Mouse (Mus musculus) heart, embryonic 14.5 days (tissue): ENCODE data around the gene Rprd2. TPM values are rescaled to one million over a fixed set of nuclear protein-coding genes. Genes with fewer than 3 reads are reported as not detected.

Experiments used
- ATAC-seq: fragments of 200-750 bp; cut with Nextera tagmentation; 2 replicates; pipeline ENCODE4 v1.8.0; 2017; ENCODE audit warnings: low read depth, moderate TSS enrichment; ENCODE audit not compliant: insufficient number of reproducible peaks, insufficient read depth, low FRiP score
- H3K27ac ChIP-seq, 2 experiments: fragments of 200-500 bp in 1 of 2; fragments of 300-500 bp in 1 of 2; sonication (generic) in 1 of 2; replicated peaks in 1 of 2; 2 replicates each; pipeline ENCODE4 v1.5.1; 2012 to 2014; ENCODE audit warnings: low read depth in 2 of 2, low read length in 2 of 2, control low read depth in 1 of 2, mild to moderate bottlenecking in 1 of 2, mixed read lengths in 1 of 2; ENCODE audit not compliant: control insufficient read depth in 1 of 2, insufficient read depth in 1 of 2
- H3K27me3 ChIP-seq: fragments of 300-500 bp; sonication (generic); 2 replicates; pipeline ENCODE4 v1.6.1; 2014; ENCODE audit warnings: mild to moderate bottlenecking, low read length, control low read depth; ENCODE audit not compliant: control insufficient read depth, insufficient read depth
- H3K36me3 ChIP-seq: fragments of 300-500 bp; sonication (generic); 2 replicates; pipeline ENCODE4 v1.6.1; 2014; ENCODE audit warnings: mild to moderate bottlenecking, control low read depth, low read length, mixed read lengths; ENCODE audit not compliant: control insufficient read depth, insufficient read depth
- H3K4me1 ChIP-seq, 2 experiments: fragments of 200-500 bp in 1 of 2; fragments of 300-500 bp in 1 of 2; sonication (generic) in 1 of 2; 2 replicates each; pipeline ENCODE4 v1.6.1; 2012 to 2014; ENCODE audit warnings: low read length in 2 of 2, control low read depth in 1 of 2, mixed read lengths in 1 of 2; ENCODE audit not compliant: control insufficient read depth in 2 of 2, insufficient read depth in 2 of 2
- H3K4me2 ChIP-seq: fragments of 300-500 bp; sonication (generic); 2 replicates; pipeline ENCODE4 v1.6.1; 2014; ENCODE audit warnings: mild to moderate bottlenecking, low read length
- H3K4me3 ChIP-seq, 2 experiments: fragments of 200-500 bp in 1 of 2; fragments of 300-500 bp in 1 of 2; sonication (generic) in 1 of 2; 2 replicates each; pipeline ENCODE4 v1.5.1; 2012 to 2014; ENCODE audit warnings: low read length in 2 of 2, mild to moderate bottlenecking in 2 of 2, control low read depth in 1 of 2, low read depth in 1 of 2, moderate library complexity in 1 of 2; ENCODE audit not compliant: control insufficient read depth in 1 of 2, insufficient read depth in 1 of 2
- H3K9ac ChIP-seq: fragments of 300-500 bp; sonication (generic); 2 replicates; pipeline ENCODE4 v1.6.1; 2014; ENCODE audit warnings: mild to moderate bottlenecking, low read length
- H3K9me3 ChIP-seq: fragments of 300-500 bp; sonication (generic); 2 replicates; pipeline ENCODE4 v1.6.1; 2016; ENCODE audit warnings: low read length, control low read depth; ENCODE audit not compliant: control insufficient read depth
- WGBS: fragments of 180-500 bp; shearing (Covaris S2); extraction: QIAGEN DNeasy Blood & Tissue Kit; methylation state at CpG from one replicate; pipeline ENCODE4 v1.1.7; 2014; 5-methylcytosine and 5-hydroxymethylcytosine counted together
- microRNA-seq: library from miRNA; unstranded; fragments of <30 nt; microRNA quantifications from one replicate; pipeline ENCODE4, GENCODE M21; 2016
- polyA plus RNA-seq: library from polyadenylated mRNA; unstranded; fragments of >200 nt; fragmentation: Nextera tagmentation; extraction: Ambion mirVana; gene quantifications from 2 replicates; pipeline ENCODE4 v1.2.1, GENCODE M21; 2014

Gene Rprd2
- polyA plus RNA-seq, 1 experiment from 2014 or later = 19.1 TPM

DNA sequence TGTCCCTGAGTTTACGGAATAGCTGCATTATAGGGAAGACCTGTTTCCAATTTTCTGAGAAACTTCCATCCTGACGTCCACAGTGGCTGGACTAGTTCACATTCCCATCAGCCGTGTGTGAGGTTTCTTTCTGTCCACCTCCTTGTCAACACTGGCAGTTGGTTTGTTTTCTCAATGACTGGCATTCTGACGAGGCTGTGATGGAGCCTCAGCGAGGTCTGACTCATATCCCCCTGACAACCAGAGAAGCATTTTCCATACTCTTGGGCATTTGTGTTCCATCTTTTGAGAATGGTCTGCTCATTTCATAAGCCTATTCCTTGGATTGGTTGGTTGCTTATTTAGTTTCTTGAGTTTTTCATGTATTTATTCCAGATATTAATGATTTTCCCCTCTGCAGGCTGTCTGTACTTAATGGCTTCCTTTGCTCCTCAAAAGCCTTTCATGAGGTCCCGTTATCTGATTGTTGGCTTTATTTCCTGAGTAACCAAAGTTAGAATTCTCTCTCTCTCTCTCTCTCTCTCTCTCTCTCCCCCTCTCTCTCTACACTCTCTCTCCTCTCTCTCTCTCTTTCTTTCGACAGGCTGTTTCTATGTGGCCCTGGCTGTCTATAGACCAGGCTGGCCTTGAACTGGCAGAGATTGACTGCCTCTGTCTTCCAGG lies 91.8 kb downstream of the Rprd2 start:
- H3K9me3 ChIP-seq = no peaks in the 10 kb centered on the region
- no peak overlapping the region for H3K9ac ChIP-seq
- H3K4me1 ChIP-seq = peaks cover 0 to 4% of the 10 kb centered on the region in 2 experiments; a peak in 2 of 4 replicates
- 33% methylated on average over 7 of the region's 7 CpGs for WGBS
- no peak overlapping the region for H3K4me3 ChIP-seq
- H3K27me3 ChIP-seq = no peaks in the 10 kb centered on the region
- no peak overlapping the region for H3K27ac ChIP-seq
- no peak overlapping the region for H3K4me2 ChIP-seq
- ATAC-seq = no peak
- no peaks in the 10 kb centered on the region for H3K36me3 ChIP-seq

DNA sequence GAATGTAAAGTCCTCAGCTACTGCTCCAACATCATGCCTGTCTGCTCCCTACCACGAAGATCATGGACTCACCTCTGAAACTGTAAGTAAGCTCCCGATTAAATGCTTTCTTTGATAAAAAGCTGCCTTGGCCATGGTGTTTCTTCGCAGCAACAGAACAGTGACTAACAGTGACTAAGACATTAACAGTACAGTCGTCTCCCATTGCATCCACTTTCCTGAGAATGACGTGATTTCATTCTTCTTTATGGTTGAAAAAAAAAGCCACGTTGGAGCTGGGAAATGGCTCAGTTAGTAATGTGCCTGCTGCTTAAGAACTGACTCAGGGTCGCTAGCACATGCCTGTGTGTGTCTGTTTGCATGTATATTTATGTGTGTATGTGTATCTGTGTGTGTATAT lies 92.8 kb downstream of the Rprd2 start:
- no peak overlapping the region for H3K9ac ChIP-seq
- H3K9me3 ChIP-seq = no peaks in the 10 kb centered on the region
- WGBS = 79% methylated on average over 7 of the region's 7 CpGs
- peaks cover 0 to 4% of the 10 kb centered on the region in 2 experiments; a peak in 2 of 4 replicates for H3K4me1 ChIP-seq
- no peak for ATAC-seq
- no peaks in the 10 kb centered on the region for H3K36me3 ChIP-seq
- H3K27me3 ChIP-seq = no peaks in the 10 kb centered on the region
- no peak overlapping the region for H3K4me2 ChIP-seq
- no peak overlapping the region for H3K27ac ChIP-seq
- no peak overlapping the region for H3K4me3 ChIP-seq

DNA sequence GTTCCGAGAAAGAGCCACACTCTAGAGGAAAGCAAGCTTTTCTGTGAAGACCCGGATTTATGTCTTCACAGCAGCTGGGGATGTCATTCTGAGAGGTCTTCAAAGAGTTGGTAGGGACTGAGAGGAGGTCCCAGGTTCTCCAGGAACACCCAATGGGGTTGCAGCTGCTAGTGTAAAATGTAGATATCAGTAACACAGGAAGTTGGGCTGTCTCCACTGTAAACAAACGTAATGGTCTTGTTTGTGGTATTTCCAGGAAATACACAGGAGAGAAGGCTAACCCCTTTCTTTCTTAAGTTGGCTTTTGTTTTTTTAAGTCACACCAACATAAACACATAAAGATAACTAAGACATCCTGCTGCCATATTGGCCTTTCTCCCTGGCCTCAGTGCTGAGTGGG lies 96.3 kb downstream of the Rprd2 start:
- Histone ChIP-seq H3K27ac (no peak overlapping the region), H3K4me2 (no peak overlapping the region)
- no peak for ATAC-seq

DNA sequence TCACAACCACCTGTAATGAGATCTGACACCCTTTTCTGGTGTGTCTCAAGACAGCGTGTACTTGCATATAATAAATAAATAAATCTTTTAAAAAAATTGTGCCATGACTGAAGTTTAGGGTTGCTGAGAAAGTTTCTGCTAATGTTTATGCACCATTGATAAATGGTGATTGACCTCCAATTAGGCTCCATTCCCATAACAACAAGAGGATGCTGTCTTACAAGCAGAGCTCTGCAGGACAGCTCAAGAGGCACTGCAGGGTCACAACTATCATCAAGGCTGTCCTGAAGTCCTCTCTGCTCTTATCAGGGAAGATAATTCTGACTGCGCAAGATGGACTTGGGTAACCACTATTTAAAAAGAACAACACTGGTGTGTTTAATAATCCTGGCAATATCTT lies 100.5 kb downstream of the Rprd2 start:
- ATAC-seq = no peak
- Histone ChIP-seq H3K4me2 (no peak overlapping the region), H3K27ac (no peak overlapping the region), H3K27me3 (no peaks in the 10 kb centered on the region), H3K9ac (no peak overlapping the region), H3K36me3 (no peaks in the 10 kb centered on the region), H3K4me3 (no peak overlapping the region), H3K4me1 (no peaks in the 10 kb centered on the region), H3K9me3 (no peaks in the 10 kb centered on the region)
- 73% methylated on average over 2 of the region's 2 CpGs for WGBS

More for the DNA sequence above, 96.3 kb downstream of the Rprd2 start:
- no peak overlapping the region for H3K9ac ChIP-seq
- H3K9me3 ChIP-seq = no peaks in the 10 kb centered on the region
- no peaks in the 10 kb centered on the region for H3K27me3 ChIP-seq
- no peak overlapping the region for H3K4me3 ChIP-seq
- WGBS = 64% methylated on average over 3 of the region's 3 CpGs
- H3K4me1 ChIP-seq = peaks cover 0 to 4% of the 10 kb centered on the region in 2 experiments; a peak in 2 of 4 replicates
- no peaks in the 10 kb centered on the region for H3K36me3 ChIP-seq

DNA sequence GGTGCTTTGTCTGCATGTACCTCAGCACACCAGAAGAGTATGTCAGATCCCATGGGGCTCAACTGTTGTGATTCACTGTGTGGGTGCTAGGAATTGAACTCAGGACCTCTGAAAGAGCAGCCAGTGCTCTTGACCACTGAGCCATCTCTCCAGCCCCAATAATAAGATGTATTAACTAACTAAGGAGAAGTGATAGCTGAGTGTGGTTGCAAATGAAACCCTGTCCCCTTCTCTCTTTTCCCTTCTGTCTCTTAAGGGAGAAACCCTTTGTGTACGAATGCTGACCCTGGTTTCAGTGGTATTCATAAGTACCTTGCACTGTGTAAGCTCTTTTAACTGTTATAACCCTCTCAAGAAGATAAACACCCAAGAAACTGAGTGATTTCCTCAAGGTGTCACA lies 102.6 kb downstream of the Rprd2 start:
- no peaks in the 10 kb centered on the region for H3K9me3 ChIP-seq
- no peak for ATAC-seq
- no peak overlapping the region for H3K27ac ChIP-seq
- WGBS = 81% methylated on average over 1 of the region's 1 CpGs
- no peak overlapping the region for H3K9ac ChIP-seq
- no peak overlapping the region for H3K4me3 ChIP-seq
- H3K4me2 ChIP-seq = no peak overlapping the region
- H3K27me3 ChIP-seq = no peaks in the 10 kb centered on the region
- no peaks in the 10 kb centered on the region for H3K4me1 ChIP-seq
- no peaks in the 10 kb centered on the region for H3K36me3 ChIP-seq

Small RNAs within 50 kb of the gene (microRNA-seq; reads per million reads assigned to microRNA genes)
- not detected for gene Mir7014

Other genes starting within 250 kb of the Rprd2 start
- 26.9 and 27.3 TPM in 2 replicates for gene Golph3l, start 229.9 kb downstream of the Rprd2 start, polyA plus RNA-seq
- gene Ensa, start 193.9 kb downstream of the Rprd2 start, polyA plus RNA-seq = 47.4 and 51.1 TPM in 2 replicates
- gene Mcl1, start 160.1 kb downstream of the Rprd2 start, polyA plus RNA-seq = 54.3 and 57.2 TPM in 2 replicates
- gene Adamtsl4, start 130.9 kb downstream of the Rprd2 start, polyA plus RNA-seq = 6.3 and 7.0 TPM in 2 replicates
- gene Ecm1, start 79.3 kb downstream of the Rprd2 start, polyA plus RNA-seq = 62.7 and 66.1 TPM in 2 replicates
- 38.9 and 41.3 TPM in 2 replicates for gene Tars2, start 58.7 kb downstream of the Rprd2 start, polyA plus RNA-seq
- gene Prpf3, start 37.0 kb upstream of the Rprd2 start, polyA plus RNA-seq = 29.0 and 33.7 TPM in 2 replicates
- 415 and 468 TPM in 2 replicates for gene Mrps21, start 52.7 kb upstream of the Rprd2 start, polyA plus RNA-seq
- 3.1 and 3.9 TPM in 2 replicates for gene Ciart, start 63.4 kb upstream of the Rprd2 start, polyA plus RNA-seq
- gene BC028528, start 73.1 kb upstream of the Rprd2 start, polyA plus RNA-seq = 45.1 and 51.7 TPM in 2 replicates
- 38.4 and 48.0 TPM in 2 replicates for gene Aph1a, start 75.1 kb upstream of the Rprd2 start, polyA plus RNA-seq
- gene Car14, start 85.8 kb upstream of the Rprd2 start, polyA plus RNA-seq = 45.5 and 49.7 TPM in 2 replicates
- gene Anp32e, start 110.4 kb upstream of the Rprd2 start, polyA plus RNA-seq = 58.3 and 65.3 TPM in 2 replicates
- 65.0 and 73.7 TPM in 2 replicates for gene Plekho1, start 177.1 kb upstream of the Rprd2 start, polyA plus RNA-seq
- gene Vps45, start 239.6 kb upstream of the Rprd2 start, polyA plus RNA-seq = 22.8 and 24.4 TPM in 2 replicates